Comparison of ENCODE assay signal across 28 mouse cellular contexts in genomic region chr4:68156499-68156898, GRCm38 (mm10).
"Had no signal": no experiment of that assay in that cellular context is flagged by ENCODE, and none has a peak within 500 bp of the region (broad histone marks: within the 10 kb centered on the region; RNA-seq: fewer than 3 reads in every experiment).

No protein-coding gene starts in this region.

- H3K27ac ChIP-seq: embryonic facial prominence, embryonic 10.5 days; embryonic facial prominence, embryonic 12.5 days; embryonic facial prominence, embryonic 13.5 days; embryonic facial prominence, embryonic 15.5 days; forebrain, embryonic 10.5 days; forebrain, embryonic 12.5 days; forebrain, embryonic 13.5 days; forebrain, embryonic 15.5 days; gastrocnemius, adult 2 months; heart, adult 2 months; heart, embryonic 10.5 days had no signal

- DNase-seq: cerebellum, adult 8-10 months; cerebellum, adult 9-10 months; cerebellum, adult 9-11 months; cerebellum, postnatal 10 days; cerebellum, postnatal 14 days; cerebellum, postnatal 25 days; cerebellum, postnatal 36 days; embryo, embryonic 11 days; forebrain, postnatal 0 days; gastrocnemius, adult 2 months; gastrocnemius, postnatal 10 days; gastrocnemius, postnatal 25 days; gastrocnemius, postnatal 36 days; heart, adult 11 months; heart, adult 18-20 months; heart, adult 2 months had no signal

- H3K9ac ChIP-seq: embryonic facial prominence, embryonic 12.5 days; embryonic facial prominence, embryonic 13.5 days; embryonic facial prominence, embryonic 15.5 days; forebrain, embryonic 12.5 days; forebrain, embryonic 13.5 days; forebrain, embryonic 15.5 days; forebrain, postnatal 0 days had no signal

- H3K4me1 ChIP-seq: embryonic facial prominence, embryonic 10.5 days; embryonic facial prominence, embryonic 12.5 days; embryonic facial prominence, embryonic 13.5 days; embryonic facial prominence, embryonic 15.5 days; forebrain, embryonic 10.5 days; forebrain, embryonic 12.5 days; forebrain, embryonic 13.5 days; forebrain, embryonic 15.5 days; heart, embryonic 10.5 days had no signal

- H3K4me3 ChIP-seq: embryonic facial prominence, embryonic 10.5 days; embryonic facial prominence, embryonic 12.5 days; embryonic facial prominence, embryonic 13.5 days; embryonic facial prominence, embryonic 15.5 days; erythroblast, embryonic 14.5 days; forebrain, embryonic 10.5 days; forebrain, embryonic 12.5 days; forebrain, embryonic 13.5 days; forebrain, embryonic 15.5 days; gastrocnemius, adult 2 months; heart, adult 2 months; heart, embryonic 10.5 days had no signal

- H3K9me3 ChIP-seq: embryonic facial prominence, embryonic 10.5 days; embryonic facial prominence, embryonic 12.5 days; embryonic facial prominence, embryonic 13.5 days; embryonic facial prominence, embryonic 15.5 days; forebrain, embryonic 10.5 days; forebrain, embryonic 12.5 days; forebrain, embryonic 13.5 days; forebrain, embryonic 15.5 days; heart, embryonic 10.5 days had no signal

- H3K27me3 ChIP-seq: embryonic facial prominence, embryonic 12.5 days; embryonic facial prominence, embryonic 13.5 days; embryonic facial prominence, embryonic 15.5 days; forebrain, embryonic 12.5 days; forebrain, embryonic 13.5 days; forebrain, embryonic 15.5 days had no signal

- H3K36me3 ChIP-seq: embryonic facial prominence, embryonic 10.5 days; embryonic facial prominence, embryonic 12.5 days; embryonic facial prominence, embryonic 13.5 days; embryonic facial prominence, embryonic 15.5 days; forebrain, embryonic 10.5 days; forebrain, embryonic 12.5 days; forebrain, embryonic 15.5 days; heart, embryonic 10.5 days had no signal

- ATAC-seq: forebrain, embryonic 13.5 days; forebrain, embryonic 14.5 days; forebrain, embryonic 15.5 days; forebrain, embryonic 16.5 days; forebrain, postnatal 0 days had no signal

- H3K4me2 ChIP-seq: embryonic facial prominence, embryonic 12.5 days; embryonic facial prominence, embryonic 13.5 days; embryonic facial prominence, embryonic 15.5 days; forebrain, embryonic 12.5 days; forebrain, embryonic 13.5 days; forebrain, embryonic 15.5 days had no signal
